Mouse (Mus musculus) forebrain, embryonic 15.5 days (tissue): ENCODE results near the gene Mroh3. TPM values are rescaled to one million over a fixed set of nuclear protein-coding genes. Genes with fewer than 3 reads are reported as not detected.

Experiments used
- ATAC-seq: fragments of 200-750 bp; cut with Nextera tagmentation; replicated peaks from 2 replicates; pipeline ENCODE4 v1.8.0; 2017; ENCODE audit warnings: mild to moderate bottlenecking, moderate TSS enrichment, moderate library complexity
- H3K27ac ChIP-seq: fragments of 300-500 bp; sonication (generic); replicated peaks from 2 replicates; pipeline ENCODE4 v1.5.1; 2015; ENCODE audit warnings: mild to moderate bottlenecking, inconsistent platforms
- H3K27me3 ChIP-seq: fragments of 300-500 bp; sonication (generic); 2 replicates; pipeline ENCODE4 v1.6.1; 2015; ENCODE audit warnings: inconsistent platforms
- H3K36me3 ChIP-seq: fragments of 300-500 bp; sonication (generic); 2 replicates; pipeline ENCODE4 v1.6.1; 2015; ENCODE audit warnings: mild to moderate bottlenecking, inconsistent platforms
- H3K4me1 ChIP-seq: fragments of 300-500 bp; sonication (generic); 2 replicates; pipeline ENCODE4 v1.6.1; 2015; ENCODE audit warnings: inconsistent platforms
- H3K4me2 ChIP-seq: fragments of 300-500 bp; sonication (generic); replicated peaks from 2 replicates; pipeline ENCODE4 v1.6.1; 2015; ENCODE audit warnings: mild to moderate bottlenecking, inconsistent platforms
- H3K4me3 ChIP-seq: fragments of 300-500 bp; sonication (generic); 2 replicates; pipeline ENCODE4 v1.5.1; 2015; ENCODE audit warnings: mild to moderate bottlenecking, inconsistent platforms
- H3K9ac ChIP-seq: fragments of 300-500 bp; sonication (generic); replicated peaks from 2 replicates; pipeline ENCODE4 v1.6.1; 2015; ENCODE audit warnings: mild to moderate bottlenecking, inconsistent platforms
- H3K9me3 ChIP-seq: fragments of 300-500 bp; sonication (generic); 2 replicates; pipeline ENCODE4 v1.6.1; 2016; ENCODE audit warnings: inconsistent platforms
- WGBS: fragments of 180-500 bp; shearing (Covaris S2); methylation state at CpG from one replicate; pipeline ENCODE4 v1.1.7; 2015; ENCODE audit warnings: mixed read lengths; 5-methylcytosine and 5-hydroxymethylcytosine counted together
- polyA plus RNA-seq: library from polyadenylated mRNA; unstranded; fragments of >200 nt; fragmentation: Nextera tagmentation; extraction: Ambion mirVana; gene quantifications from 2 replicates; pipeline ENCODE4 v1.2.1, GENCODE M21; 2015

Mroh3 gene
- not detected in 2 replicates for polyA plus RNA-seq

DNA sequence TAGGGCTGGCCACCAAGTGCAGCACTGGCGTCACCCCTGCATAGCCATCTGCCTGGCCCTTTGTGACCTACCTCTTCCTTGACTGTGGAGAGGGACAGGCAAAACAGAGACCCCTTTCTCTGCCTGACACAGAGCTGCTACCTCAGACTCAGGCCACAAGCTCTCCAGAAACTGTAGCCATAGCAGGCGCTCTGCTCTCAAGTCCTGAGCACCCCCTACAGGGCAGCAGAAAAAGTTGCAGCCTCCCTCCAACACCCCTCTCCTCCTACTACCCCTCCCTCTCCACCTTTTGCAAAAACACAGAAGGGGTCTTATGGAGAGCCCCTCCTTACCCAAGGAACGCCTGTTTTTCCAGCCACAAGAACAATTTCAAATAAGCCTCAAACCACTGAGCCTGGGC lies at the start of gene Mroh3:
TSS of gene Mroh3 (minus strand) at position 26 of the 400 bp plus-strand sequence.
- no peak within 1 kb of the TSS for H3K27ac ChIP-seq
- H3K9me3 ChIP-seq, result no peaks in the 10 kb centered on the region
- peak; percentile 57 for ATAC-seq
- H3K4me1 ChIP-seq, result no peaks in the 10 kb centered on the region
- H3K4me3 ChIP-seq, result no peak within 1 kb of the TSS
- no peak within 1 kb of the TSS for H3K4me2 ChIP-seq
- WGBS, result 36% methylated on average over 3 of the region's 3 CpGs
- no peak within 1 kb of the TSS for H3K9ac ChIP-seq
- H3K27me3 ChIP-seq, result no peaks in the 10 kb centered on the region
- peaks cover 15% of the 10 kb centered on the region; the same call in 1 of the 2 replicates for H3K36me3 ChIP-seq

DNA sequence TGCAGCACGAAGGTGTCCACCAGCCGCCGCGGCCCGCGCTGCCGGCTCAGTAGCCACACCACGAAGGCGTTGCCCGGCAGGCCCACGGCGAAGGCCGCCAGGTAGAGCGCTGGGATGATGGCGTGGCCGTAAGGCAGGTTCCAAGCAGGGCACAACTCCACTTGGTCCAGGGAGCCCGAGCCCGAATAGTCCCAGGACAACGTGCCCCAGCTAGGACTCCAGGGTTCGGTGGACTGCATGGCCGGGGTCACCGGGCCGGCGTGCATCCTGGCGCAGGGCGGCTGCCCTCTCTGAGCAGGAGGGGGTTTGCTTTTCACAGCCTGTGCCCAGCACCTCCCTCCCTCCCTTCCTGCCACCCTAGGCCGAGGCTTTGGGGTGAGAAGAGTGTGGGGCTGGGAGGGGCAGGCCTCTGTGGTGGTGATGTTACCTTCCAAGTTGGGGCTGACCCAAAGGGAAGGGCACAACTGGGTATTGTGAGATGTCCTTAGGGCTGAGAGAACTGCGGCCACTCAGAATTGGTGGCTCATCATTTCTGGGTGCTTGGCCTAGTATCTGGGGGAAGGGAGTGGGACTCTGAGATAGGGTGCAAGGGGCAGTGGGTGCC lies 48.1 kb upstream of the Mroh3 start, which contains the start of gene Gpr25:
TSS of gene Gpr25 (minus strand) at position 239 of the 604 bp plus-strand sequence.
- peak within 1 kb of the TSS; percentile 51 for H3K4me3 ChIP-seq
- peak; percentile 57 for ATAC-seq
- peaks cover 24% of the 10 kb centered on the region; the same call in 1 of the 2 replicates for H3K27me3 ChIP-seq
- no peaks in the 10 kb centered on the region for H3K36me3 ChIP-seq
- no peaks in the 10 kb centered on the region for H3K9me3 ChIP-seq
- WGBS, result 7% methylated on average over 28 of the region's 28 CpGs
- peaks cover 14% of the 10 kb centered on the region for H3K4me1 ChIP-seq
- H3K27ac ChIP-seq, result no peak within 1 kb of the TSS
- H3K9ac ChIP-seq, result peak within 1 kb of the TSS; percentile 65
- H3K4me2 ChIP-seq, result peak within 1 kb of the TSS; percentile 87

DNA sequence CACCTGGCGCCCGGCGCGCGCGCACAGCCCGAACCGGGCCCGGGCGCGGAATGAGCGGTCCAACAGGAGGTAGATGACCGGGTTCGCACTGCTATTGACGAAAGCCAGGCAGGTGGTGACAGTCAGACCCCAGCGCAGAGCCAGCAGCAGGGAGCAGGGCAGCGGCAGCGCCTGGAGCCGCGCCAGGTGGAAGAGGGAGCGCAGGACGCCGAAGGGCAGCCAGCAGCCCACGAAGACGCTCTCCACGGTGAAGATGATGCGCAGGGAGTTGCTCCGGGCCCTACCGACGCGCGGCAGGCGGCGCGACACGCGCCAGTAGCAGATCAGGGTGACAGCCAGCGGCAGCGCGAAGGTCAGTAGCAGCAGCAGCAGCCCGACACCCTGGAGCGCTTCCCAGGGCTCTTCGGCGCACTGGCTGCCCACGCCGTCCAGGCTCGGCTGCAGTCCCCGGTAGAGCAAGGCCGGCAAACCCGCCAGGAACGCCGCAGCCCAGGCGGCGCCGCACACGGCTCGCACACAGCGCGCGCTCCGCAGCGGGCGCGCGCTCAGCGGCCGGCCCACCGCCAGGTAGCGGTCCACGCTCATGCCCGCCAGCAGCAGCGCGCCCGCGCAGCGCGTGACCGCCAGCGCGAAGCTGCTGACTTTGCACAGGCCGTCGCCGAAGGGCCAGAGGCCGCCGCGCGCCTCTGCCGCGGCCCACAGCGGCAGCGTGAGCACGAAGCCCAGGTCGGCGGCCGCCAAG lies 47.4 kb upstream of the Mroh3 start:
- peak overlapping the region; percentile 87 for H3K4me2 ChIP-seq
- WGBS, result under 1% methylated on average over 95 of the region's 95 CpGs
- H3K36me3 ChIP-seq, result no peaks in the 10 kb centered on the region
- H3K9ac ChIP-seq, result peak overlapping the region; percentile 65
- H3K27me3 ChIP-seq, result peaks cover 24% of the 10 kb centered on the region; the same call in 1 of the 2 replicates
- H3K27ac ChIP-seq, result no peak overlapping the region
- H3K4me1 ChIP-seq, result peaks cover 14% of the 10 kb centered on the region
- H3K9me3 ChIP-seq, result no peaks in the 10 kb centered on the region
- ATAC-seq, result peak; percentile 87
- peak overlapping the region; percentile 51 for H3K4me3 ChIP-seq

DNA sequence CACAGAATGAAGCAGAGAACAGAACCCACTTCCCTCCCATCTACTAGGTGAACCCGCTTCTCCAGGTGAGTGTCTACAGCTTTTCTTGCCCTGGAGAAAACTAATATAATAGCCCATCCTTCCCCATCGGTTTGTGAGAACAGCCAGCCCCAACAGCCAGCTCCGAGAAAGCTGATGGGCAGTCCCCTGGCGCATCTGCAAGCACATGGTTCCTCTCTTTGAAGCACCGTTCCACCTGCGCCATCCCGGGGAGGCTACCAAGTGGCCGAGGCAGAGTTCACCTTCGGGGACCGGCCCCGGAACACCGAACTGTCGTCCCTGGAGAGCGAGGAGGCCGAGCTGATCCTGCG lies 46.9 kb upstream of the Mroh3 start:
- H3K4me1 ChIP-seq, result peaks cover 14% of the 10 kb centered on the region
- ATAC-seq, result no peak
- H3K9ac ChIP-seq, result peak overlapping the region; percentile 65
- H3K27me3 ChIP-seq, result peaks cover 24% of the 10 kb centered on the region; the same call in 1 of the 2 replicates
- H3K4me2 ChIP-seq, result peak overlapping the region; percentile 87
- 3% methylated on average over 16 of the region's 16 CpGs for WGBS
- H3K9me3 ChIP-seq, result no peaks in the 10 kb centered on the region
- no peaks in the 10 kb centered on the region for H3K36me3 ChIP-seq
- no peak overlapping the region for H3K27ac ChIP-seq
- peak overlapping the region; percentile 51 for H3K4me3 ChIP-seq

DNA sequence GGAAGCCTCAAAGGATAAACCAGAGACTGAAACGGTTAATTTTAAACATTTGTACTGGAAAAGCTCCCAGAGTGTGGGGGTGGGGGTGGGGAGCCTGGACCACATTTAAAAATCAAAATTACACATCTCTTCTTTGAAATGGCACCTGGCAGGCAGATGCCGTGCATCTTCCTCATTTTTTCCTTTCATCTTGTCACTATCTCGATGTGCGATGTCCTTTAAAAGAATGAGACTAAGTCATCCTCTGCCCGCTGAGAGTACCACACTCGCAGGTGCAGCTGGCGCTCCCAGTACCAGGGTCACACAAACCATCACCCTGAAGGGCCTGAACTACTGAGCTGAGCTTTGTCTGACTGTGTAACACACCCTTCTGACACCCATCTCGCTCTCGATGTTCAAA lies 45.9 kb upstream of the Mroh3 start:
- peaks cover 14% of the 10 kb centered on the region for H3K4me1 ChIP-seq
- 70% methylated on average over 9 of the region's 9 CpGs for WGBS
- H3K27ac ChIP-seq, result no peak overlapping the region
- peaks cover 24% of the 10 kb centered on the region; the same call in 1 of the 2 replicates for H3K27me3 ChIP-seq
- H3K4me2 ChIP-seq, result no peak overlapping the region
- no peaks in the 10 kb centered on the region for H3K9me3 ChIP-seq
- H3K4me3 ChIP-seq, result no peak overlapping the region
- H3K9ac ChIP-seq, result no peak overlapping the region
- ATAC-seq, result no peak
- no peaks in the 10 kb centered on the region for H3K36me3 ChIP-seq

- peaks cover 10% of the 10 kb centered on the region for H3K4me1 ChIP-seq
- no peak for ATAC-seq
- no peaks in the 10 kb centered on the region for H3K9me3 ChIP-seq
- H3K4me3 ChIP-seq, result no peak overlapping the region
- H3K27me3 ChIP-seq, result peaks cover 17% of the 10 kb centered on the region; the same call in 1 of the 2 replicates
- H3K9ac ChIP-seq, result no peak overlapping the region
- no peaks in the 10 kb centered on the region for H3K36me3 ChIP-seq
- no peak overlapping the region for H3K27ac ChIP-seq
- WGBS, result 59% methylated on average over 8 of the region's 8 CpGs
- H3K4me2 ChIP-seq, result no peak overlapping the region
Observed at GRCm38 (mm10) chr1:136255657-136256056, 43.0 kb upstream of the Mroh3 start.

DNA sequence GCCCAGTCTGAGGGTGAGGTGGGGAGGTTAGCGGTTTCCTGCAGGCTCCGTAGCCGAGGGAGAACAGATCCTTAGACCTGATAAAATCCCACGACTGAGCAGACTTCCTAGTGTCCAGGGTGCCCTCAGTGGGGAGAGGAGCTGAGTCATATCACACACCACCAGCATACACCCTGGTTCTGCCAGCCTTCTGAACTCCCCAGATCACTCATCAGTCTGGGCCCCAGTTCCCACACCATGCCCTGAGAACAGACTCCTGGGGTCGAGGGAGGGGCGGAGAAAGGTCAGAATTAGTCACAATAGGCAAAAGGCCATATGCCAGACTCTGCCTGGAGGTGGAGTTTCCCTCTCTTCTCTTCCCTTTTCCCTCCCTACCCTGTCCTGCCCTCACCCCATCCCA lies 42.5 kb upstream of the Mroh3 start:
- no peak for ATAC-seq

DNA sequence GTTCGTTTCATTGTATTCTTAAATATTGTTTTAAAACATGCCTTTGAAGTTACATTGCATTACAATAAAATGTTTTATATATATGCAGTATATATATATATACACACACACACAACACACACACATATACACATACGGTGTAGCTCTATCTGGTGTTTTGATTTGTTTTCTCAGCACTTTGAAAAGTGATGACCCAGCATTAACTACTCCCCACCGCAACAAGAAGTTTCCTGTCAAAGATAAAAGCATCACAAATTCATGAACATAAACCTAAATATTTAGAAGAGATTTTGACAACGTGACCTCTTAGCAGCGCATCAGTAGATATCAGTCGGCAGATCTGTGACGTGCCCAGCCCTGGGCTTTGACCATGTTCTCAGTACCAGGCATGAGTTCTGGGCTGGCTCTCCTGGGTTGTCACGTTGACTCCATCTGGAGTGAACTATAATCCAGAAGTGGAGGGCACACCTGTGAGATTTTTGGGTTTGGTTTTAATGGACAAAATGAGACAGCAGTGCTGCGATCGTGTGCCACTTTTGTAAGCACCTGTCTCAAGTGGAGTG lies 42.0 kb upstream of the Mroh3 start:
- Histone ChIP-seq H3K4me1 (peaks cover 3% of the 10 kb centered on the region), H3K4me3 (no peak overlapping the region), H3K27me3 (peaks cover 10% of the 10 kb centered on the region; the same call in 1 of the 2 replicates), H3K9me3 (no peaks in the 10 kb centered on the region), H3K36me3 (no peaks in the 10 kb centered on the region), H3K4me2 (no peak overlapping the region), H3K27ac (no peak overlapping the region), H3K9ac (no peak overlapping the region)
- WGBS, result 85% methylated on average over 10 of the region's 10 CpGs
- no peak for ATAC-seq

More for the DNA sequence above, 42.5 kb upstream of the Mroh3 start:
- H3K9me3 ChIP-seq, result no peaks in the 10 kb centered on the region
- WGBS, result 51% methylated on average over 6 of the region's 6 CpGs
- H3K36me3 ChIP-seq, result no peaks in the 10 kb centered on the region
- H3K4me2 ChIP-seq, result no peak overlapping the region
- H3K4me1 ChIP-seq, result peaks cover 8% of the 10 kb centered on the region
- H3K27ac ChIP-seq, result no peak overlapping the region
- no peak overlapping the region for H3K9ac ChIP-seq
- no peak overlapping the region for H3K4me3 ChIP-seq
- H3K27me3 ChIP-seq, result peaks cover 15% of the 10 kb centered on the region; the same call in 1 of the 2 replicates

DNA sequence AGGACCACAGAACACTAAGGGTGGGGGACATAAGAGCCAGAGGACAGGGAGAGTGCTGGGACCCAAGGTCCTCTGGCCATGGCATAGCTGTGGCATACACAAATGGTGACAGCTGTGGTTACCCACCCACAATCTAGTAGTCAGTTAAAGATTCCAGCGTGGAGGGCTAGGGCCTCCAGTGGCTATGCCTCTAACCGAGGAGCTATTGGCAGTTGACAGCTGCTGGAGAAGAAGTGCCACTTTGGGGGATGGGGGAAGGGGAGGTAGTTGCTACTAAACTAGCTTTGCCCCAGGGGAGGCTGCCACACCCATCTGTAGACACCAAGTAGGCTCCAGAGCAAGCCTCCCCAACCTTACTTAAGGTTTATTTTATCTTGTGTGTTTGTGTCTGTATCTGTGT lies 40.8 kb upstream of the Mroh3 start:
- no peaks in the 10 kb centered on the region for H3K4me1 ChIP-seq
- 30% methylated on average over 2 of the region's 2 CpGs for WGBS
- H3K9ac ChIP-seq, result no peak overlapping the region
- no peak overlapping the region for H3K27ac ChIP-seq
- no peak for ATAC-seq
- H3K4me2 ChIP-seq, result no peak overlapping the region
- H3K27me3 ChIP-seq, result 0 out of 2 replicates have a peak, but pooled peaks cover 7% of the 10 kb centered on the region
- H3K36me3 ChIP-seq, result no peaks in the 10 kb centered on the region
- H3K9me3 ChIP-seq, result no peaks in the 10 kb centered on the region
- no peak overlapping the region for H3K4me3 ChIP-seq

GRCm38 (mm10) chr1:136249662-136250061 lies 37.0 kb upstream of the Mroh3 start:
- Histone ChIP-seq H3K9ac (no peak overlapping the region), H3K36me3 (no peaks in the 10 kb centered on the region), H3K9me3 (no peaks in the 10 kb centered on the region), H3K4me1 (no peaks in the 10 kb centered on the region), H3K27me3 (no peaks in the 10 kb centered on the region), H3K4me2 (no peak overlapping the region), H3K27ac (no peak overlapping the region), H3K4me3 (no peak overlapping the region)
- 67% methylated on average over 5 of the region's 5 CpGs for WGBS
- no peak for ATAC-seq

- H3K4me3 ChIP-seq, result no peak overlapping the region
- no peak overlapping the region for H3K9ac ChIP-seq
- no peaks in the 10 kb centered on the region for H3K27me3 ChIP-seq
- WGBS, result 92% methylated on average over 5 of the region's 5 CpGs
- no peaks in the 10 kb centered on the region for H3K9me3 ChIP-seq
- no peak for ATAC-seq
- no peak overlapping the region for H3K4me2 ChIP-seq
- H3K4me1 ChIP-seq, result no peaks in the 10 kb centered on the region
- no peaks in the 10 kb centered on the region for H3K36me3 ChIP-seq
- H3K27ac ChIP-seq, result no peak overlapping the region
Observed at GRCm38 (mm10) chr1:136247393-136247792, 34.8 kb upstream of the Mroh3 start.

DNA sequence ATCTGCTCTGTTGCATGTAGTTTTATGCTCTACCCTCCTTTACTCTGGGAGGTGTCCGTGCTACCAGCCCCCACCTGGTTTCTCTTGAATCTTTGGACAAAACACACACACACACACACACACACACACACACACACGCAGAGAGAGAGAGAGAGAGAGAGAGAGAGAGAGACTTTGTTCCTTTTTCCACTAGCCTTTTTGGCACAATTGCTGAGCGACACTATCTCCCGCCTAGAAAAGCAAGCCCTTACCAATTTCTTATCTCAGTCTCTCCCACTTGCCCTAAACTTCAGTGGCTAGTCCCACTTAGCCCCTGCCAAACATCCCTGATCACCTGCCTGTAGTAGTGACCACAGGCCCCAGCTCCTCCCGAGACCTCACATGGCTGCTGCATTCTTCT lies 31.8 kb upstream of the Mroh3 start:
- no peak for ATAC-seq
- WGBS, result 95% methylated on average over 4 of the region's 5 CpGs

More for the DNA sequence above, 31.8 kb upstream of the Mroh3 start:
- H3K27ac ChIP-seq, result no peak overlapping the region
- H3K4me3 ChIP-seq, result no peak overlapping the region
- H3K4me1 ChIP-seq, result no peaks in the 10 kb centered on the region
- no peaks in the 10 kb centered on the region for H3K36me3 ChIP-seq
- H3K9me3 ChIP-seq, result no peaks in the 10 kb centered on the region
- no peak overlapping the region for H3K4me2 ChIP-seq
- no peak overlapping the region for H3K9ac ChIP-seq
- no peaks in the 10 kb centered on the region for H3K27me3 ChIP-seq
